Mouse (Mus musculus) CH12.LX (cell line): ENCODE measurements around the gene Ccdc151. TPM values are rescaled to one million over a fixed set of nuclear protein-coding genes. Genes with fewer than 3 reads are reported as not detected.

Experiments used
- DNase-seq: peaks from one replicate; pipeline ENCODE4 v3.0.0-alpha.2; 2013; ENCODE audit errors: extremely low read depth
- H3K27ac ChIP-seq: 2 replicates; pipeline ENCODE4 v1.5.1; 2012; ENCODE audit warnings: low read depth, mild to moderate bottlenecking, control low read depth, moderate library complexity; ENCODE audit not compliant: insufficient read depth
- H3K27me3 ChIP-seq: replicated peaks from 2 replicates; pipeline ENCODE3; 2012; ENCODE audit warnings: inconsistent platforms
- H3K36me3 ChIP-seq, 2 experiments: replicated peaks in 1 of 2; 2 replicates each; pipeline versions ENCODE3 to v1.6.1; 2012; ENCODE audit warnings: inconsistent platforms in 1 of 2, low read length in 1 of 2, mild to moderate bottlenecking in 1 of 2, mixed read lengths in 1 of 2, moderate library complexity in 1 of 2; ENCODE audit not compliant: control insufficient read depth in 1 of 2, insufficient read depth in 1 of 2
- H3K4me1 ChIP-seq, 2 experiments: 2 replicates each; pipeline ENCODE4 v1.6.1; 2012; ENCODE audit warnings: inconsistent platforms in 1 of 2, moderate library complexity in 1 of 2; ENCODE audit not compliant: insufficient read depth in 2 of 2, control insufficient read depth in 1 of 2
- H3K4me2 ChIP-seq: 2 replicates; pipeline ENCODE4 v1.6.1; 2012; ENCODE audit warnings: low read depth, mild to moderate bottlenecking, control low read depth; ENCODE audit not compliant: poor library complexity, insufficient read depth, severe bottlenecking
- H3K4me3 ChIP-seq, 3 experiments: fragments of 150-350 bp in 1 of 3; sonication (generic) in 1 of 3; replicated peaks in 1 of 3; 2 replicates each; pipeline versions ENCODE3 to v1.5.1; 2011 to 2012; ENCODE audit warnings: low read depth in 2 of 3, low read length in 2 of 3, mild to moderate bottlenecking in 2 of 3, moderate library complexity in 2 of 3, control low read depth in 1 of 3, improper control_type of control experiment in 1 of 3, inconsistent platforms in 1 of 3, mixed read lengths in 1 of 3; ENCODE audit not compliant: poor library complexity in 1 of 3
- H3K79me2 ChIP-seq: replicated peaks from 2 replicates; pipeline ENCODE4 v1.6.1; 2012; ENCODE audit warnings: mild to moderate bottlenecking, moderate library complexity; ENCODE audit not compliant: control insufficient read depth, poor library complexity, insufficient read depth, severe bottlenecking; ENCODE audit errors: extremely low read depth
- H3K9ac ChIP-seq: 2 replicates; pipeline ENCODE4 v1.6.1; 2012; ENCODE audit warnings: low read depth, mild to moderate bottlenecking, control low read depth, moderate library complexity; ENCODE audit not compliant: insufficient read depth
- H3K9me3 ChIP-seq: replicated peaks from 2 replicates; pipeline ENCODE3; 2012; ENCODE audit warnings: low read length, inconsistent platforms, mixed read lengths
- BHLHE40 ChIP-seq: IDR thresholded peaks from 2 replicates; pipeline ENCODE4 v1.6.1; 2011; ENCODE audit warnings: mild to moderate bottlenecking, low read depth, low read length, improper control_type of control experiment
- CHD1 ChIP-seq: IDR thresholded peaks from 2 replicates; pipeline ENCODE4 v1.6.1; 2012; ENCODE audit warnings: low read depth, low read length, improper control_type of control experiment, inconsistent platforms
- CHD2 ChIP-seq: IDR thresholded peaks from 2 replicates; pipeline ENCODE4 v1.6.1; 2011; ENCODE audit warnings: low read length, improper control_type of control experiment
- CTCF ChIP-seq, 2 experiments: IDR thresholded peaks in 1 of 2; conservative IDR thresholded peaks in 1 of 2; 2 replicates each; pipeline ENCODE4 v1.5.1; 2011 to 2012; ENCODE audit warnings: low read depth in 2 of 2, low read length in 2 of 2, improper control_type of control experiment in 1 of 2, inconsistent platforms in 1 of 2, mild to moderate bottlenecking in 1 of 2, moderate library complexity in 1 of 2
- E2F4 ChIP-seq: IDR thresholded peaks from 2 replicates; pipeline ENCODE4 v1.6.1; 2011; ENCODE audit warnings: low read depth, low read length, improper control_type of control experiment; ENCODE audit not compliant: insufficient replicate concordance
- ELF1 ChIP-seq: IDR thresholded peaks from 2 replicates; pipeline ENCODE4 v1.6.1; 2014; ENCODE audit warnings: low read depth, mild to moderate bottlenecking, inconsistent platforms, low read length, improper control_type of control experiment
- EP300 ChIP-seq: IDR thresholded peaks from 2 replicates; pipeline ENCODE4 v1.6.1; 2011; ENCODE audit warnings: low read length, improper control_type of control experiment
- ETS1 ChIP-seq: conservative IDR thresholded peaks from 2 replicates; pipeline ENCODE4 v1.6.1; 2012; ENCODE audit warnings: low read depth, mild to moderate bottlenecking, inconsistent platforms, low read length, improper control_type of control experiment, moderate library complexity
- GABPA ChIP-seq: IDR thresholded peaks from 2 replicates; pipeline ENCODE4 v1.6.1; 2012; ENCODE audit warnings: low read depth, low read length, improper control_type of control experiment, inconsistent platforms; ENCODE audit not compliant: insufficient replicate concordance
- IRF4 ChIP-seq: IDR thresholded peaks from 2 replicates; pipeline ENCODE4 v1.6.1; 2014; ENCODE audit warnings: low read depth, mild to moderate bottlenecking, inconsistent platforms, low read length, improper control_type of control experiment
- JUND ChIP-seq: conservative IDR thresholded peaks from 2 replicates; pipeline ENCODE4 v1.6.1; 2011; ENCODE audit warnings: low read depth, low read length, improper control_type of control experiment
- KAT2A ChIP-seq: IDR thresholded peaks from 2 replicates; pipeline ENCODE4 v1.6.1; 2012; ENCODE audit warnings: low read length, improper control_type of control experiment, inconsistent platforms; ENCODE audit not compliant: insufficient replicate concordance
- MAFK ChIP-seq: IDR thresholded peaks from 2 replicates; pipeline ENCODE4 v1.6.1; 2011; ENCODE audit warnings: low read length, improper control_type of control experiment; ENCODE audit not compliant: insufficient replicate concordance
- MAX ChIP-seq: IDR thresholded peaks from 2 replicates; pipeline ENCODE4 v1.6.1; 2011; ENCODE audit warnings: low read length, improper control_type of control experiment
- MEF2A ChIP-seq: IDR thresholded peaks from 2 replicates; pipeline ENCODE4 v1.6.1; 2014; ENCODE audit warnings: low read depth, mild to moderate bottlenecking, inconsistent platforms, low read length, improper control_type of control experiment, borderline replicate concordance
- MYC ChIP-seq: IDR thresholded peaks from 2 replicates; pipeline ENCODE4 v1.6.1; 2011; ENCODE audit warnings: low read depth, mild to moderate bottlenecking, improper control_type of control experiment, low read length
- NELFE ChIP-seq: IDR thresholded peaks from 2 replicates; pipeline ENCODE4 v1.6.1; 2011; ENCODE audit warnings: low read depth, low read length, improper control_type of control experiment
- NRF1 ChIP-seq: IDR thresholded peaks from 2 replicates; pipeline ENCODE4 v1.6.1; 2014; ENCODE audit warnings: low read depth, mild to moderate bottlenecking, inconsistent platforms, low read length, improper control_type of control experiment, moderate library complexity
- PAX5 ChIP-seq: IDR thresholded peaks from 2 replicates; pipeline ENCODE4 v1.6.1; 2012; ENCODE audit warnings: low read length, inconsistent platforms, mixed read lengths
- POLR2A ChIP-seq: IDR thresholded peaks from 2 replicates; pipeline ENCODE4 v1.6.1; 2011; ENCODE audit warnings: low read depth, mild to moderate bottlenecking, improper control_type of control experiment, low read length
- POLR2AphosphoS2 ChIP-seq: IDR thresholded peaks from 2 replicates; pipeline ENCODE4 v1.6.1; 2011; ENCODE audit warnings: low read depth, low read length, improper control_type of control experiment
- RAD21 ChIP-seq: IDR thresholded peaks from 2 replicates; pipeline ENCODE4 v1.6.1; 2011; ENCODE audit warnings: low read depth, mild to moderate bottlenecking, low read length, improper control_type of control experiment, moderate library complexity
- RCOR1 ChIP-seq: conservative IDR thresholded peaks from 2 replicates; pipeline ENCODE4 v1.6.1; 2012; ENCODE audit warnings: low read depth, mild to moderate bottlenecking, inconsistent platforms, low read length, improper control_type of control experiment
- SIN3A ChIP-seq: IDR thresholded peaks from 2 replicates; pipeline ENCODE4 v1.6.1; 2012; ENCODE audit warnings: low read length, improper control_type of control experiment, inconsistent platforms
- SMC3 ChIP-seq: IDR thresholded peaks from 2 replicates; pipeline ENCODE4 v1.6.1; 2011; ENCODE audit warnings: low read depth, low read length, improper control_type of control experiment
- TBP ChIP-seq: conservative IDR thresholded peaks from 2 replicates; pipeline ENCODE4 v1.6.1; 2011; ENCODE audit warnings: low read depth, low read length, improper control_type of control experiment
- TCF12 ChIP-seq: IDR thresholded peaks from 2 replicates; pipeline ENCODE4 v1.6.1; 2014; ENCODE audit warnings: low read depth, mild to moderate bottlenecking, inconsistent platforms, low read length, improper control_type of control experiment
- UBTF ChIP-seq: IDR thresholded peaks from 2 replicates; pipeline ENCODE4 v1.6.1; 2012; ENCODE audit warnings: low read depth, mild to moderate bottlenecking, inconsistent platforms, low read length, improper control_type of control experiment, moderate library complexity
- USF1 ChIP-seq: IDR thresholded peaks from 2 replicates; pipeline ENCODE4 v1.6.1; 2014; ENCODE audit warnings: low read depth, mild to moderate bottlenecking, inconsistent platforms, low read length, improper control_type of control experiment
- USF2 ChIP-seq: conservative IDR thresholded peaks from 2 replicates; pipeline ENCODE4 v1.6.1; 2011; ENCODE audit warnings: low read depth, low read length, improper control_type of control experiment
- ZC3H11A ChIP-seq: IDR thresholded peaks from 2 replicates; pipeline ENCODE4 v1.6.1; 2012; ENCODE audit warnings: low read depth, mild to moderate bottlenecking, inconsistent platforms, low read length, improper control_type of control experiment
- ZMIZ1 ChIP-seq: IDR thresholded peaks from 2 replicates; pipeline ENCODE4 v1.6.1; 2012; ENCODE audit warnings: low read depth, mild to moderate bottlenecking, inconsistent platforms, low read length, improper control_type of control experiment
- dilution Hi-C: fragments of 300-500 bp; cut with MboI; formaldehyde crosslinking; loops from 2 replicates; pipeline ENCODE4 v1.14.3; 2020; ENCODE audit warnings: low sequenced_read_pairs; ENCODE audit not compliant: extremely low pct_unique_long_range_greater_than_20kb, extremely low pct_ligation_motif_present
- in situ Hi-C: fragments of 300-500 bp; cut with MboI; formaldehyde crosslinking; loops from 3 replicates; pipeline ENCODE4 v1.14.3; 2019; ENCODE audit warnings: low sequenced_read_pairs, low pct_ligation_motif_present, low pct_unique_long_range_greater_than_20kb, mixed read lengths
- polyA plus RNA-seq: library from polyadenylated mRNA; unstranded; fragments of >175 nt; gene quantifications from 2 replicates; pipeline ENCODE4 v1.2.1, GENCODE M21; 2012; ENCODE audit warnings: low read depth; ENCODE audit not compliant: insufficient read length
- total RNA-seq, 2 experiments: library from RNA; depleted of rRNA; stranded (reverse); fragments of 300-350 nt in 1 of 2; fragments of >200 nt in 1 of 2; gene quantifications; 2 replicates each; pipeline ENCODE4 v1.2.3; 2012 to 2014

Gene Ccdc151
- total and polyA plus RNA-seq, 3 experiments = 0.13 to 0.25 (median 0.16) TPM

GRCm38 (mm10) chr9:21958372-21958771 lies 44.1 kb downstream of the Ccdc151 start:
- no peak for TF ChIP-seq PAX5
- no peak for TF ChIP-seq KAT2A
- dilution Hi-C loops (no loop called here), in situ Hi-C loops (no loop called here)
- Histone ChIP-seq H3K36me3 (peaks cover 3% of the 10 kb centered on the region in 2 experiments), H3K9ac (no peak overlapping the region), H3K4me2 (no peak overlapping the region), H3K79me2 (0 out of 2 replicates have a peak, but pooled peaks cover 3% of the 10 kb centered on the region), H3K9me3 (no peaks in the 10 kb centered on the region), H3K27ac (no peak overlapping the region), H3K4me3 (no peak overlapping the region), H3K27me3 (peaks cover 33% of the 10 kb centered on the region), H3K4me1 (peaks cover 11 to 17% of the 10 kb centered on the region in 2 experiments)
- DNase-seq = no peak

GRCm38 (mm10) chr9:21955570-21956281 lies 46.7 kb downstream of the Ccdc151 start, which contains the start of gene Swsap1:
Swsap1 (plus strand) TSS chr9:21955755.
- peak within 1 kb of the TSS; percentile 59 to 79 (median 77) for H3K4me3 ChIP-seq
- peak within 1 kb of the TSS; percentile 89 for H3K9ac ChIP-seq
- H3K27ac ChIP-seq = peak within 1 kb of the TSS; percentile 84
- peak within 1 kb of the TSS; percentile 88 for H3K4me2 ChIP-seq
- H3K9me3 ChIP-seq = peaks cover 3% of the 10 kb centered on the region
- peaks cover 2 to 10% of the 10 kb centered on the region in 2 experiments; a peak in 3 of 4 replicates for H3K4me1 ChIP-seq
- H3K36me3 ChIP-seq = peaks cover 3% of the 10 kb centered on the region in 2 experiments
- dilution Hi-C loops (no loop called here), in situ Hi-C loops (no loop called here)
- H3K79me2 ChIP-seq = 0 out of 2 replicates have a peak, but pooled peaks cover 3% of the 10 kb centered on the region
- peaks cover 6% of the 10 kb centered on the region for H3K27me3 ChIP-seq
- peak; percentile 98 for DNase-seq
- TF ChIP-seq USF1 (no peak), NELFE (peak; percentile 45), CHD2 (peak; percentile 90), E2F4 (no peak), UBTF (no peak), SMC3 (no peak), USF2 (no peak), NRF1 (peak; percentile 61), IRF4 (peak; percentile 62), MAX (peak; percentile 59; the same call in 1 of the 2 replicates), CHD1 (no peak), TBP (peak; percentile 73; the same call in 1 of the 2 replicates), MEF2A (no peak), CTCF (conservative IDR thresholded peaks at IDR 0.05 in 1 of 2, IDR thresholded peaks at IDR 0.05 in 1 of 2; ENCODE audit: low read depth in 2 of 2, low read length in 2 of 2) (no peak), RAD21 (no peak), GABPA (no peak), POLR2AphosphoS2 (no peak), JUND (no peak), RCOR1 (no peak), EP300 (no peak), MAFK (no peak), ELF1 (peak; percentile 77), MYC (0 out of 2 replicates have a peak, but pooled peaks have one; percentile 42), POLR2A (peak; percentile 84), ZMIZ1 (no peak; the same call in 1 of the 2 replicates), TCF12 (peak; percentile 61; the same call in 1 of the 2 replicates), KAT2A (no peak), ZC3H11A (no peak), SIN3A (no peak; the same call in 1 of the 2 replicates), BHLHE40 (peak; percentile 14; the same call in 1 of the 2 replicates), ETS1 (no peak)
